Mouse (Mus musculus) cortical plate, adult 2 months (tissue): ENCODE results near the gene Hmgcr.

Source experiments
- CTCF ChIP-seq: fragments of 200-500 bp; IDR thresholded peaks from 2 replicates; pipeline ENCODE4 v1.5.1; 2011; ENCODE audit warnings: mild to moderate bottlenecking, control low read depth, low read length; ENCODE audit not compliant: insufficient read depth; ENCODE audit errors: extremely low read depth
- POLR2A ChIP-seq: fragments of 200-500 bp; IDR thresholded peaks from 2 replicates; pipeline ENCODE4 v1.6.1; 2011; ENCODE audit warnings: mild to moderate bottlenecking, low read length, control low read depth; ENCODE audit not compliant: insufficient read depth; ENCODE audit errors: extremely low read depth

DNA sequence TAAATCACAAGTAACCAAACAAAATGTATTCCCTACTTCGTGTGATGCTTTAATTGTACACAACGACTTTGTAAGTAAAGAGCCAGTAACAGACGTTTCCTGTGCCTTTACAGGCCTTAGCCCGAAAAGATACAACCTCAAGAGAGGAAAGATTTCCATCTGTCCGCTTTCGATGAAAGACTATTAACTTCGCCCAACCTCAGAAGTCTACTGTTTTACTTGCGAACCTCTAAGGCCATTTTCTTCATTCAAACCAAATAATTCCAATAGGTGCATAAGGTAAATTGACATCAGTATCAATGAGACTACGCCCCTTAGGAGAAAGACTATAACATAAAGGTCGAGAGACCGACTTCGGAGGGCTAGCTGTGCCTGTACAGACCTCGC, 724 bp downstream of the Hmgcr start:
- TF ChIP-seq POLR2A = no peak
- no peak for TF ChIP-seq CTCF
